Mouse (Mus musculus) embryo, embryonic 11.5 days (tissue): ENCODE measurements around the gene Slc2a6.

Experiments used
- DNase-seq: peaks from one replicate; pipeline ENCODE4 v3.0.0-alpha.2; 2012; ENCODE audit warnings: low read depth, low spot score

Slc2a6 gene

DNA sequence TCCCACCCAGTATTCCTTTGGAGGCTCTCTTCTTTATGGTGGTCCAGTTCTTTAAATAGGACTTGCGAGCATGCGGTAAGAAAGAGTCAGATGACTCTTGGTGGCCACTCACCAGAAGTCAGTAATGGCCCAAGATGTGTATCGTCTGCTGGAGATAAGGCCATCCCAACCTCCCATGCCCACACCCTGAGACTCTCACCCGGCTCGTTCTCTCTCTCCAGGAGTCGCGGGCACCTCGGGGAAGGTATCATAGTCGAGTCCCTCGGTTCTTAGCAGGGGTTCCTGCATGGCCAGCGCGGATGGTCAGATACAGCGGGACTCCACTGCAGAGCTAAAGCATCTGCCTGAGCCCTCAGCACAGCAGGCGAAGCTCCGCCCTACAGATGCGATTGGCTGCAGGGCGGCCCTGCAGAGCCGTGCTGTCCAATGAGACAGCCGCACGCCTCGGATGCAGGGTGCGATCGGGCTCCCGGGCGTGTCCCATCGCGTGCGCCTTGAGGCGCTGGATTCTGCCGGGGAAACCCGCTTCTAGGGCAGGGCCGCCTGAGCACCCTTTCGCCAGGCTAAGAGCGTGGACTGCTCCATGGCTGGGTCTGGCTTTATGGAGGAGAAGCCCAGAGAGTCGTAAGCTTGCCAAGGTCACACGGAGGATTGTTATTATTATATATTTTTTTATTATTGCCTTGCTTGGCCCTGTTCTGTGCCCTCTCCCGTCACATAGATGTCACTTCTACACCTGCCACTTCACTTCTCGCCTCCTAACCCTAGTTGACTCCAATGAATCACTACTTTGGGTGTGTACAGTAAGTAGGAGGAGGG, at the start of gene Slc2a6:
Gene Slc2a6, minus strand, starts transcription at position 381 of the 819 bp plus-strand sequence.
- DNase-seq: peak; percentile 74

DNA sequence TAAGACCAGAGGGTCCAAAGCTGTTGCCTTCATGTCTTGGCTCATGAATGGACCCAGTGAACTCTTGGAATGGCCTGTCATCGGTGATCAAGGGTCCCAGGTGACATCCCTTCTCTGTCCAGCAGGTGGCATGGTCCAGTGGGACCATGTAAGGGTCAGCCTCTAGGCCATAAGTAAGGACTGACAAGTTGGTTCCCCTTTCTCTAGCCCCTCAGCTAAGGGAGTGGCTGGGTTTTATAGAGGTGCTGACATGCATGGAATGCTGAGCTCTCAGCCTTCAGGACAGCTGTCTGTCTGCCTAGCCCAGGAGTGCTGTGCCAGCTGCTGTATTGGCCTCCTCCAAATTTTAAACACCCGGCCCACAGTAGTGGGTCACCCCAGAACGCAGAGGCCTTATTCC, 47.7 kb upstream of the Slc2a6 start:
- no peak for DNase-seq

DNA sequence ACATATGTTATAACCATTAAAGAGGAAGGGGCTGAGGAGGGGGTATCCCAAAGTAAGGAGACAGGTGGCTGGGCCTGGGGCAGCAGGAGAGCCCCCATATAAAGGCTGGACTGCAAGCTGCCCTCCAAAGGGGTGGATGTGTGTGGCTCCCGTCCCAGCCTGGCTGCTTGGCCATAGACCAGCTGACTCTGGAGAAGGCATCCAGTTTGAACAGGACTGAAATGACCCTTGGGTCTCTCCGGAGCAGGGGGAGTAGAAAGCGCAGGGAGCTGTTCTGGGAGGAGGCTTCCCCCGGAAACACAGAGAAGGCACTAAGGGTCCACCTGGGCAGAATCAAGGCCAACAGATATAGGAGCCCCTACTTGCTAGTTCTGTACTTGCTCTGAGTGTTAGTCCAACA, 47.0 kb upstream of the Slc2a6 start:
- no peak for DNase-seq

DNA sequence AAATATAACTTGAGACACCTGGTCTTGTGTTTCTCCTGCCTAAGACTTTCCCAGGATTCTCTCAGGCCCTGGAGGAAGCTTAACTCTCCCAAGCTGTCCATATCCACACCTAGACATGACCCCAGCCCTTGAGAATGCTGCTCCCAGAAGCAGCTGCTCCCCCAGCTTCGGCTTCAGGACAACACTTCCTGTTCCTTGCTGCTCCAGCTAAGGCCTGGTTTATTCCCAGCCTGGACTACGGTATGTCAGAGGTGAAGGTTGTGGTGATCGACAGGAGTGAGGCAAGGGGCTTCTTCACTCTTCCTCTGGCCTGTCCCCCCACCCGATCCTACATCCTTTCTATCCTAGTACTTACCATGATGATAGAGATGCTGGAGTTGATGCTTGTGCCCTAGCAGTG, 45.6 kb upstream of the Slc2a6 start:
- DNase-seq: no peak

DNA sequence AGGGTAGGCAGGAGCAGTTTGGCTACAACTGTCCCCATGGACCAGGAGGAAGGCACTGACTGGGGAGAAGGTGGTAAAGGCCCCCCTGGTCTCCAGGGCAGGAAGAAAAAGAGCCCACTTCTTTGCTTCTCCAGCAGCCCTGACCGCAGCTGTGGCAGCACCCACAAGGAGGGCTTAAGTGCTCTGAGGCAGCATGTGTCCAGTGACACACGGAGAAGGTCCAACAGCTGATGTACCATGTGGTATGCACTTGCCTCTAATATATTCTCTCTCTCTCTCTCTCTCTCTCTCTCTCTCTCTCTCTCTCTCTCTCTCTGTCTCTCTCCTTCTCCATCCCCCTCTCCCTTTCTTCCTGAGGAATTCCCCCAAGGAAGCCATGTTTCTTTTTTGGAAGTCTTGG, 44.2 kb upstream of the Slc2a6 start, which contains the start of gene Mymk:
Gene Mymk, minus strand, starts transcription at position 202 of the 400 bp plus-strand sequence.
- DNase-seq: no peak

DNA sequence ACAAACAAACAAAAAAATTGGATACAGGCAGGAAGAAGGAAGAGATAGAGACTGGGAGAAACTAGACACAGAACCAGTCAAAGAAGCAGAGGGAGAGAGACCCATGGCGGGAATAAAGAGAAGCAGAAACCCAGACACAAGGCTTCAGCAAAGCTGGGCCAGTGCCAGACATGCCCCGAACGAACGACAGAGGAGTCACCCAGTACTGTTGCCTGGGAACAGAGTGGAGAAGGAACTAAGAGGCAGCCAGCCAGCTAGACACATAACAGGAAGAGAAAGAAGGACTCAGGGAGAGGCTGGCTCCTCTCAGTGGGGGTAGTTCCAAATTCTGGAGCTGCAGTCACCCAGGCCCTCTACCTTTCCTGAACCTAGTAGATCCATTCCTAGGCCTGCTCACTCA, 43.3 kb upstream of the Slc2a6 start:
- no peak for DNase-seq

DNA sequence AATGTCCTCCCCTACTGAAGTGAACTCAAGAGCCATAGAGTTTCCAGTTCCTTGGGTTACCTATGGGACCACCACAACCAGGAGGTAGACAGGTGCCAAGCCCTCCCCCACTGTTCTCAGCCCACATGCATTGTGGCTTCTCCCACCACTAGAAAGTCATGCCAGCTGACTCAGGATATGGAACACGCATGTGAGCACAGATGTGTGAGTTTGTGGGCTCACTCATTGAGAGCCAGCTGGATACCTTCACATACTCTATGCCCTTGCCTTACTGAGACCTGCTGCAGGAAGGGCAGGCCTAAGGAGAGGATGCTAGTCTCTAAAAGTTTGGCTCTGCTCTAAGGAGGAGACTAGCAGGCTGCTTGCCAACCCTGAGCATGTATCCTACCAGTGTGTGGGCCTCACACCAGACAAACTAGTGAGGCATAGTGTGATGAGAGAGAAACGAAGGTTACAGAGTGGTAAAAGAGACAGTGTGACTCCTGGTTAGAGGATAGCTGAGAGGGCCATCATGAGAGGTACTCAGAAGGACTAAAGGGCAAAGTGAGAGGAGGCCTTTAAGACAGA, 42.5 kb upstream of the Slc2a6 start:
- no peak for DNase-seq

DNA sequence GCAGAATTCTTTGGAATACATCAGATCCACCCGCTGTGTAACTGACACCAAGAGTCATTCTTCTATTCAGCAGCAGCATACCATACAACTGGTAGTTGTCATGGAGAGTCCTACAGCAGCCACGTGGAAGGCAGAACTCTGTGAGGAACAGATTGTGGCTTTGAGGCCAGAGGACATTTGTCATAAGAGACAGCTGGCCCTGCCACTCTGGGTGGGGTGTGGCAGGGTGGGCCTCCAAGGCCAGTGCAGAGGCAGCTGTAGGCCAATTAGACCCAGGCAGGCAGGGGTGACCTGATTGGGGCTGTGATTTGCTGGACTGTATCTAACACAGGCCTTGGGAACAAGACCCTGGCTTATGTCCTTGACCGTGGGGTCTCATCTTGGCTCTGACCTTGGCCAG, 41.8 kb upstream of the Slc2a6 start:
- DNase-seq: no peak

DNA sequence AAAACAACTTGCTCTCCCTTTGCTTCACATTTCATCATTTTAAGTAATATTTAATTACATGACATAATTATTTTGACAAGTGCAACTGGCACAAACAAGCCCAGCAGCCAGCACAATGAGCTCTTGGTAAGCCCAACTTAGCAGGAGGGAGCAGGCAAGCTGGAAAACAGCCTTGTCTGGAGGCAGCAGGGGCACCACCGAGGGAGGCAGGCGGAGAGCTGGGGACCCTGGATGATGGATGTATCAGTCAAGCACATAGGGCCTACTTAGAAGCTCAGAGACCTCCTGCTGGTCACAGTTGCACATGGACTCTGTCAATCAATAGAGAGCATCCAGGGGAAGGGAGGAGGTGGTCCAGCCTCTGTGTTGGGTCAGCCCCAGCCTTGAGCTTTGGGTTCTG, 40.2 kb upstream of the Slc2a6 start:
- no peak for DNase-seq

DNA sequence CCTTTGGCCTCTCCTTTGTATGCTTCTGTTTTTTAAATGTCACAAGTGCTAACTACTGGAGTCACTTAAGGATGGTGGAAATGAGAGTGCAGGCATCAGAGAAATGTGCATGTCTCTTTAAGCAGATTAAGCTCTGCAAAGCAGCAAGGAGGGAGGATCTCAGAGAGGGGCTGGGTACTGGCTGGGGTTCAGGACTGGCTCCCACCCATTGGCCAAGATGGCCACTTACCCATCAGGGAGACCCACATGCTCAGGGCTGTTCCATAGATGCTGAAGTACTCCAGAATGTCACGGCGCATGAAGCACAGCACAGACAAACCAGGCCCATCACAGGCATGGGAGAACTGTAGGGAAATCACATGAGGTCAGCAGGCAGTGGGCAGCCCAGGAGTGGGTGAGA, 39.3 kb upstream of the Slc2a6 start:
- no peak for DNase-seq

DNA sequence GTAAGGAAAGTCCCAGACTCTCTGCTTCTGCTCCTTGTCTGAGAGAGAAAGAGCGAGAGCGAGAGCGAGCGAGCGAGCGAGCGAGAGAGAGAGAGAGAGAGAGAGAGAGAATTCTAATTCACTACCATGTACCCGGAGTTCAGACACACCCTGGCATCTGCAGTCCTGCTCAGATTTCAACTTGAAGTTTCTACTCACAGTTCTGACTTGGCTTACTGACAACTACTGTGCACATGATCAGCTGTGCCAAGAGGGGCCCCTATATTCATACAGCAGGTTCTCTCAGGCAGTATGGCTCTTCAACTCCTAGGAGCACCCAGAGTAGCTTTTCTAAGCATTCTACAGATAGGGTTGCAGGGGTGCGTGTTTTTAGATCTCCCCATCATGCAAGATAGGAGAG, 31.4 kb upstream of the Slc2a6 start:
- no peak for DNase-seq

DNA sequence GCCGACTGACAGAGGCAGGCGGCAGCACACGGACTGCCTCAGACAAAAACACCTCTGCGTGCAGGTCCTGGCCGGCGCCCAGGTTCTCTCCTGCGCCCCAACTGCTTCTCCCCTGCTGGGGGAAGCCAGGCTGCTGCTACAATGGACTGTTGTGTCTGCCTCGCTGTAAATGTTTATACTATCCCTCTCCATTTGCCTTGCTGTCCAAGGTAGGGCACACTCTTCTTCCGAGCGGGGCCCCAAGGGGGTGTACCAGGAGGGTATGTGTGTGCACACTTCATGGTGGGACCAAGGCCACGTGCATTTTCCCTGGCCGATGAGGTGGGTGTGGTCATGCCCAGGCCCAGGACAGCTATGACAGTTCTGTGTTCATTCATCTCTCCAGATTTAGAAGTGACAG, 31.0 kb upstream of the Slc2a6 start:
- DNase-seq: no peak

DNA sequence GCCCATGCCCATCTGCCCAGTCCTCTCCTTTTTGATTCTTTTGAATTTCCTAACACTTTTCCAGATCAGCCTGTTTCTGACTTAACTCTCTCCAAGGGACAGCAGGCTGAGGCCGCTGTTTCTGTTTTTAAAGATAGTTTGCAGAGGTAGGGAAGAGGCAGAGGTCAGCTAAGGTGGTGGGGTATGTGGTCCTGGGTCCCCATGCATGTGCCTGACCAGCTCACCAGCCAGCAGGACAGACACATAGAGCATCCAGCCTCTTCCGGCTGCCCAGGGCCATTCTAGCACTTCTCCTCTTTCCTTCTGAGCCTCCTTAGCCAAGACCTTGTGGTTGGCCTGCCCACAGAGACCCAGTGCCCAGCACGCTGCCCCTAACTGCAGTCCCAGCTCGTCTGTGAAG, 30.5 kb upstream of the Slc2a6 start:
- no peak for DNase-seq

DNA sequence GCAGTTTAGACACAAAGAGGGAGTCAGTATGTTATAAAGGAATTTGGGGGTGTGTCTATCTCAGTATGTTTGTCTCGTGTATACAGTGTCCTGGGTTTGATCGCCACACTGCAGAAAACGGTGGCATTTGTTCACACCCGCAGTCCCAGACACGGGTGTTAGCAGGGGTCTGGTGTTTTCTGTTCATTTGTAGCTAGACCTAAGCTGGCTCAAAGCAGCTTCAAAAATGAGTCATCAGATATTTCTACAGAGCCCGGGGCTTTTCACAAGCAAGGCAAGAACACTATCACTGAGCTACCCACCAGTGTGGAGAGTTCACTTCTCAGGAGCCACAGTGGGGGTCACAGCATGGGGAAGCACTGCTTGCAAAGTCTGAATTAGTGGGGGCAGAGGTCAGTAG, 21.6 kb upstream of the Slc2a6 start:
- DNase-seq: no peak

DNA sequence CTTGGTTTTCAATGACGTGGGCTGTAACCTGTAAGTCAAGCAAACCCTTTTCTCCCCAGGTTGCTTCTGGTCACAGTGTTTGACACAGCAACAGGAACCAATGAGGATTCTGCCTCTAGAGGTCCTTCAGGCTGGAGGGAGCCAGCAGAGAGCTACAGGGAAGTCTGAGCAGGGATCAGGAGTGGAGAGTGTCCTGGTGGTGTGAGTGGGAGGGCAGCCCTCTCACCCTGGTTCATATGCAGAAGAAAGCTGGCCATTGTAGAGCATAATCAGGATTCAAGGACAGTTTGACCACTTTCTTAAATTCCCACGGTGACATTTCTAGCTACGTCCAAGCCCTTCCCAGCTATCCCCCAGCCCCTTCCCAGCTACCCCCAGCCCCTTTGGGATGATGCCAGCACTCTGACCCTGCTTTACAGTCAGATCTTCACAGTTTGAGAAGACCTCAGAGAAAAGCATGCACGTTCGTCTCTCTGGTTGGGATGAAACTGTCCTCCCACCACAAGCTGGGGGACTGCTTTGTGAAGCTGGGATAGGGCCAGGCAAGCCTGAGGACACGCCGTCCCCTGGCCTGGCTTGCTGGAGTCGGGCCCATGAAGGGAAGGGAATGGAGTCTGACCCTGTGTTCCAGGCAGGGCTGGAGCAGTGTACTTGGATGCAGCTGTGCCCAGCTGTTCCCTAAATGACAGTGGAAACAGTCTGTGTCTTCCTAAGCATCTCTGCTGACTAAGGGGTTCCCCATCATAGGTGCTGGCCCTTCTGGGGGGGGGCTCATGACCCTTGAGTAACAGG, 18.4 kb upstream of the Slc2a6 start:
- no peak for DNase-seq

DNA sequence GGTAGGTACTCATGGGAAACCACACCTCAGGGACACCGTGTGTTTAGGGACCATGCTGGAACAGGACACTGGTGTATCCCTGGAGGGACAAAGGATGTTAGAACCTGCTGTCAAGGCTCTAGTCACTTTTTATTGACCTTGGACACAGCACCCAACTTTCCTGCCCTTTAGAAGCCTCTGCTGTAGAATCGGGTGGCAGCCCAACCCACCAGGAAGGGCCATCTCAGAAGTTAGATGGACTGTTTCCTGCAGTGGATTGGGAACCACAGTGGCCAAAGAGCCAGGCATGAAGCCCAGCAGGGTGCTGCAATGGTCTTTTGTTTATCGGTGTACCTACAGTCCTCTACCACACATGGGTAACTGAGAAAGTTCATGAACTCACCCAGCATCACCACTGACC, 16.8 kb upstream of the Slc2a6 start:
- no peak for DNase-seq

DNA sequence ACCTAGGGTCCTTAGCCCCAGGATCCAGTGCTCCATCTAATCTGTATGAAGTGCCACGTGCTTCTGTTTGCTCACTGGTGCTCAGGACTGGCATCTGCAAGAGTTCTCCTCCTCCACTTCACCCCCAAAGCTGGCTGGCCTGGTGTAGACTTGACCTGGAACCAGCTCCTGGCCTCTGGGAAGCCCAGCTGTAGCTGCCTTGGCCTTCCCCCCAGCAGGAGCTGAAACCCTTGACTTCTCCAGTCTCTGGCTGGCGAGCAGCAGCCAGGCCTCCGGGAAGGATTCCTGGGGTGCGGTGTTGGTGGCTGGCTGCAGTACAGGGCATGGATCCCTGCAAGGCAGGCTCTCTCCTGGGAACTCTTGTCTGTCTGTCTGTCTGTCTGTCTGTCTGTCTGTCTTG, 16.4 kb upstream of the Slc2a6 start:
- DNase-seq: no peak

DNA sequence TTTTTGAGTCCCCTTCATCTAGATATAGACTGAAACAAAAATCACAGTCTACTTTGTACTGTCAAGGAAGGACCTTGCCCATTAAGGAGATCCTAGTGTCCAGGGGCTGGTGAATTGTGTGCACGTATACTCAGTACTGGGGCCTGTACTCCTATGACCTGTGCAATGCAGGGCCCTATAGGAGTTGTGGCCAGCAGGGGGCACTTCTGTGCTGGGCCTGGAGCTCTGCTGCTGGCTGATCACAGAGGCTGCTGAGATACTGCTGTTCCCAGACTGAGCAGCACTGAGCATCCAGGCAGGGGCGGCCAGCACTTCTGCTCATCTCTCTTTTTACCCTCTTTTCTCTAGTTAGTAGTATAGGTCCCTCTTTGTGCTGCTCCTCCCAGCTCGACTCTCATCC, 15.7 kb upstream of the Slc2a6 start:
- DNase-seq: peak; percentile 79

DNA sequence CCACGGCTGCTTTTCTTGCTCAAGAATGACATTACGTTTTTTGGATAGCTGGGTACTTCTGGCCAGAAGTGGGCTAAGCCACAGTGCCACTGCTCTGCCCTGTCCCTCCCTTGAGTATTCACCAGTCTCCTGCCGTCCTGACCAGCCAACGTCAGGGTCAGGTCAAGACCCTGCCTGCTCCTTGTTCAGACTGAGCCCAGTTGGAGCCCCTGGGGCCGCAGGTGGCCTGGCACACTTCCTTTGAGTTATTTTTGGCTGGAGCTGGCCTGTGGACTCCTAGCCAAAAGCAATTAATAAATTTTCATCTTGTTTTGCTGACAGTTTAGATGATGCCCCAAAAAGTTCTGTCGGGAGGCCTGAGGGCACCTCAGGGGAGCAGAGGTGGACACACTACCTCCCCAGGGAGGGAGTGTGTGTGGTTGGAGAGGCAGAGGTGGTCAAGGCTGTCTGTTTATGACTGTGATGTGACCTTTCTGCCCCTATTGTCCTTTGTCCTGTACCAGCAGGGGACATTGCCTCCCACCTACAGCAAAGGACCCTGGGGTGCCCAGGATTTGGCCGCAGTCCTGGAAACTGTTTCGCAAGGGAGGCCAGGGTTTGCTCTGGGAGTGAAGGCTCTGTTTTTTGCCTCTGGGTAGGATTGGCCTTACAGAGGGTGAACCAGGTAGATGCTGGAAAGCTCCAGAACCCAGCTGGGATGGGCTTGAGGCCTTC, 14.5 kb upstream of the Slc2a6 start:
- no peak for DNase-seq

DNA sequence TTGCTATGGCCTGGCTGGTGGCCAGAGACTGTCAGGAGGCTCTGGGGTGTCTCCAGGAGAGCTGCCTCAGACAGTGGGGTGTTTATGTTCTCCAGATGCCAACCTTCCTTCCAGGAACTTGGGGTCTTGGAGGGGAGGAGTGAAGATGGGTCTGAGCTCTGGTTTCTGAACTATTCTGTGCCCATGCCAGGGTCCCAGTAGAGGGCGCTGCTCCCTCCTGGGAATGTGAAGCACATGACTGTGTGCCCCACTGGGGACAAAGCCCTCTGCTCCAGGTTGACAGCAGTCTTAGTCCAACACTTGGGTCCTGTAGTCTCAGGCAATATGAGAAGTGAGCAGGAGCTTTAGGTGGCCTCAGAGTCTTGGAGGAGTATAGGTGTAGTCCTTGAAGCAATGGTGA, 11.5 kb upstream of the Slc2a6 start:
- DNase-seq: no peak

DNA sequence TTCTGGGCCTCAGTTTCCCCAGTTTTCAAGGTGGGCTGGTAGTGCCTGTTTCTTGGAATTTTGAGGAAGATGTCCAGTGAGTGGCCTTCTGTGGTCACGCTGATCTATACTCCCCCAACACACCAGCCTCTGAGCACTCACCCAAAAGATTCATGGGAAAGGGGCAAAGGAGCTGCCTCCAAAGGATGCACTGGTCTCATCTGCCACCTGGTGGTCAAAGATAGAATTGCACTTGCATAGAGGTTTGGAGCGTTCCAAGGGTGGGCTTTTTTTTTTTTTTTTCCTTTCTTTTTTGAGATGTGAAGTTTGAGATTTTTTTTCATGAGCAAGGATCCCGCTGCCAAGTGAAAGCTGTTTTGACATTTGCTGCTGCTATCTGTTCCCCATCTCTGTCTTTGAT, 10.8 kb upstream of the Slc2a6 start:
- DNase-seq: peak; percentile 81

DNA sequence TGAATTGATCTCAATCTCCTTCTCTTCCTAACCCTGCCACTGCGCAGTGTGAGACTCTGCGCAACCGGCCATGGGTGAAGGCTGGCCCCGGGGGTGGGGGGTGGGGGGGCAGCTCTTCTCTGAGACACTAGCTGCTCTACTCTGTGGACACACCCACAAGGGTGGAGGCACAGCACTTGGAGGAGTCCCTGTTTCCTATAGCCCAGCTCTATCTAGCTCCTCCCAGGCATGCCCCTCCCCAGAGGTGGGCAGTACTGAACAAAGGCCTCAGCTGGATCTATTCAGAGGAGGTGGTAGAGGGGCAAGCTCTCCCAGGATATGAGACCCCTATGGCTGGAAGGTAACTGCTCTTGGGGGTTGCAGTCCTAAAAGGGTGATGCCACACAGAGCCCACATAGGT, 9.2 kb upstream of the Slc2a6 start:
- DNase-seq: no peak
